Mouse (Mus musculus): ENCODE measurements around the gene Ccp110.

GRCm38 (mm10) chr7:118766119-118766833 is 53.9 kb downstream of the Ccp110 start:
- TF ChIP-seq EP300 (IDR thresholded peaks at IDR 0.05; ENCODE audit: low read depth): no peak
- peak; percentile 93 for TF ChIP-seq CTCF (IDR thresholded peaks at IDR 0.05; ENCODE audit: low read depth)
